Mouse (Mus musculus) small intestine, adult 2 months (tissue): ENCODE measurements around the gene Ssc4d. TPM values are rescaled to one million over a fixed set of nuclear protein-coding genes. Genes with fewer than 3 reads are reported as not detected.
A peak's percentile ranks its signal among the peaks of the same experiment; 100 is the strongest.

Source experiments
- H3K27ac ChIP-seq: fragments of 200-500 bp; 2 replicates; pipeline ENCODE4 v1.5.1; 2012; ENCODE audit warnings: low read depth, low read length, control low read depth, inconsistent platforms; ENCODE audit not compliant: insufficient read depth
- H3K27me3 ChIP-seq: fragments of 200-500 bp; 2 replicates; pipeline ENCODE4 v1.6.1; 2012; ENCODE audit warnings: mild to moderate bottlenecking, moderate library complexity, low read length, inconsistent platforms; ENCODE audit not compliant: control insufficient read depth, insufficient read depth
- H3K36me3 ChIP-seq: fragments of 200-500 bp; 2 replicates; pipeline ENCODE4 v1.6.1; 2012; ENCODE audit warnings: mild to moderate bottlenecking, low read length, control low read depth, inconsistent platforms; ENCODE audit not compliant: control insufficient read depth, insufficient read depth
- H3K4me1 ChIP-seq: fragments of 200-500 bp; 2 replicates; pipeline ENCODE4 v1.6.1; 2012; ENCODE audit warnings: low read length, inconsistent platforms, mixed read lengths; ENCODE audit not compliant: control insufficient read depth, insufficient read depth, insufficient read length
- H3K4me3 ChIP-seq: fragments of 200-500 bp; 2 replicates; pipeline ENCODE4 v1.5.1; 2012; ENCODE audit warnings: low read depth, mild to moderate bottlenecking, control low read depth, inconsistent platforms, low read length, moderate library complexity
- CTCF ChIP-seq: fragments of 200-500 bp; IDR thresholded peaks from 2 replicates; pipeline ENCODE4 v1.5.1; 2012; ENCODE audit warnings: low read depth, mild to moderate bottlenecking, control low read depth, inconsistent platforms, low read length, moderate library complexity, mixed read lengths; ENCODE audit not compliant: insufficient replicate concordance, insufficient read length; ENCODE audit errors: extremely low read depth
- POLR2A ChIP-seq: fragments of 200-500 bp; IDR thresholded peaks from 2 replicates; pipeline ENCODE4 v1.6.1; 2012; ENCODE audit warnings: low read depth, mild to moderate bottlenecking, control low read depth, inconsistent platforms, low read length, moderate library complexity
- WGBS: fragments of 180-500 bp; shearing (Covaris S2); methylation state at CpG from one replicate; pipeline ENCODE4 v1.1.7; 2018; 5-methylcytosine and 5-hydroxymethylcytosine counted together
- polyA plus RNA-seq: library from polyadenylated mRNA; depleted of rRNA; stranded (reverse); fragments of >200 nt; gene quantifications from 2 replicates; pipeline ENCODE4 v1.2.3, GENCODE M21; 2012

Ssc4d gene
- polyA plus RNA-seq, 1 experiment, result 3.9 TPM

DNA sequence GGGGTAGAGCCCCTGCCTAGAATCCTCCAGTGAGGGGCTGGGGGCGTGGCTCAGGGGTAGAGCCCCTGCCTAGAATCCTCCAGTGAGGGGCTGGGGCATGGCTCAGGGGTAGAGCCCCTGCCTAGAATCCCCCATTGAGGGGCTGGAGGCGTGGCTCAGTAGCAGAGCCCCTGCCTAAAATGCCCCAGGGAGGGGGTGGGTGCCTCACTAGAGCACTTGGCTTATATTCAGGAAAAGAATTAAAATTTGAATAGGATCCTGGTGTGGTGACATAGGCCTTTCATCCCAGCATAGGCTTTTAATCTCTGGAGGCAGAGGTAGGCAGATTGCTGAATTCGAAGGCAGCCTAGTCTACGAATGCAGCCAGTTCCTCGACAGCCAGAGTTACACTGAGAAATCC is 5.0 kb upstream of the Ssc4d start:
- Histone ChIP-seq H3K4me1 (no peaks in the 10 kb centered on the region), H3K27ac (no peak overlapping the region), H3K27me3 (no peaks in the 10 kb centered on the region), H3K4me3 (no peak overlapping the region), H3K36me3 (no peaks in the 10 kb centered on the region)
- TF ChIP-seq POLR2A, result no peak
- no peak for TF ChIP-seq CTCF
- WGBS, result 83% methylated on average over 5 of the region's 5 CpGs

DNA sequence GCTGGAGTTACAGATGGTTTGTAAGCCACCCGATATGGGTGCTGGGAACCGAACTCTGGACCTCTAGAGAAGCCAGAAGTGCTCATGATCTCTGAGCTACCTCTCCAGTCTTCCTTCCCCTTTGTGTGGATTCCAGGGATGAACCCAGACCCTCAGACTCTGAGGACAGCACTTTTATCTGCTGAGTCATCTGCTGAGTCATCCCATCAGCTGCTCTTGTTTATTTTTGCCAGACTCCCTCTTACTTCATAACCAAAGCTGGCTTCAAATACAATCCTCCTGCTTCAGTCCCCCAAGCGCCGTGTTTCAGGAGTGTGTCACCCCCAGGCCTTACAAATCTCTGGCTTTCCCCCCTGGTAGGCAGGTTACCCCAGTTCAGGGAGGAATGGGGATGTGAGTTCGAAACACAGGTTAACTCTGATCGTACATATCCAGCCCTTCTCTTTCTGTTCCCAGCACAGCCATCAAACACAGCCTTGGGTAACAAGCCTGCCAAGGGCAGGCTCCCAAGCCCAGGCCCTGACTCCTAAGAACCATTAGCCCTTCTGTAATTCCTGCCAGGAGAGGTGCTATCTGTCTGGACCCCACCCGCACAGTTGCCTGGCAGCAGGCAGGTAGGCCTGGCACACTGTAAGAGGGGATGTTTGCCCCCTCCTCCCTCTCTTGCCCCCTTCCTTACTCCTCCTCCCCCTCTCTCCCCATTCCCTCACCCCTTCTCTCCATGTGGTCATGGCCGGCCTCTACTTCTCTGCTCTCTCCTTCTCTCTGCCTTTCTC is 1.8 kb upstream of the Ssc4d start:
- H3K4me1 ChIP-seq, result no peaks in the 10 kb centered on the region
- H3K27ac ChIP-seq, result no peak overlapping the region
- TF ChIP-seq POLR2A (no peak), CTCF (no peak)
- no peaks in the 10 kb centered on the region for H3K27me3 ChIP-seq
- no peaks in the 10 kb centered on the region for H3K36me3 ChIP-seq
- no peak overlapping the region for H3K4me3 ChIP-seq
- 92% methylated on average over 8 of the region's 8 CpGs for WGBS

DNA sequence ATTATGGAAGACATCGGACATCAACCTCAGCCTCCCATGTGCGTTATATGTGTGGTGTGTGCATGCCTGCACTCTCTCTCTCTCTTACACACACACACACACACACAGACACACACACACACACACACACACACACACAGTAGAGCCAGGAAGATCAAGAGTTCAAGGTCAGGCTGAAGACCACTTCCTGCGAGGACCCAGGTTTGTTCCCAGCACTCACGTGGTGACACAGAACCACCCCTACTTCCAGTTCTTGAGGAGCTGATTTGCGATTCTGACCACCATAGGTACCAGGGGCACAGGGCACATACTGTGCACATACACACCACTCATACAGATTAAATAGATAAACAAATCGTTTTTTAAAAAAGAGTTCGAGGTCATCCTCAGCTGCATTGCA is 2.5 kb downstream of the Ssc4d start:
- 79% methylated on average over 7 of the region's 7 CpGs for WGBS
- no peaks in the 10 kb centered on the region for H3K27me3 ChIP-seq
- no peak overlapping the region for H3K4me3 ChIP-seq
- no peak for TF ChIP-seq CTCF
- H3K36me3 ChIP-seq, result no peaks in the 10 kb centered on the region
- no peaks in the 10 kb centered on the region for H3K4me1 ChIP-seq
- H3K27ac ChIP-seq, result no peak overlapping the region

DNA sequence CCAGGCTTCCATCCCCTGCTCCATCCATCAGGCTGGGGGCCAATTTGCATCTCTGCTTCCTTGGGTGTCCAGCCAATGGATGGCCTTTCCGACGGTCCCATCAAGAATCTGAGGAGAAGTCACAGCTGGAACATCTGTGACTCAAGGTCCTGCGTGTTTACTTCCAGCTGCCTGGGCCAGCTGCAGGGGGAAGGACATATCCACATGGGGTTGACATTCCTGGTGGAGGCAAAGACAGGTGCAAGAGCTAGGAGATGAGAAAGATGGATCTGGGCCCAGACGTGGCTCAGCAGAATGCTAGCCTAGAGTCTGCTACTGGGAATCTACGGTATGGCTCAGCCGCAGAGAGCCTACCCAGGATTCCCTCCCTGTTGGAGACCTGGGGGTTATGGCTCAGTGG is 4.1 kb downstream of the Ssc4d start:
- TF ChIP-seq CTCF, result no peak
- TF ChIP-seq POLR2A, result no peak
- H3K4me3 ChIP-seq, result no peak overlapping the region

DNA sequence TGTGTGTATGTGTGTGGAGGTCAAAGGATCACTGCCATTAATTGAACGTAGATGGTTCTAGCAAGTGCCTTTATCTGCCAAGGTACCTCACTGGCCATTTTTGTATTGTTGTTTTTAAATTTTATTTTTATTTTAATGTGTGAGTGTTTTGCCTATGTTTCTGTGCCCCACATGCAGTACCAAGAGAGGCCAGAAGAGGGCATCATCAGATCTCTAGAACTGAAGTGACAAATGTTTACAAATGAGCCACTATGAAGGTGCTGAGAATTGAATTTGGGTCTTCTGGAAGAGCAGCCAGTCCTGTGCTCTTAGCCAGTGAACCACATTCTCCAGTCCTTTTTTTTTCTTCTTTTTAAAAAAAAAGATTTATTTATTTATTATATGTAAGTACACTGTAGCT is 5.5 kb downstream of the Ssc4d start:
- WGBS, result 70% methylated on average over 1 of the region's 1 CpGs
- Histone ChIP-seq H3K36me3 (no peaks in the 10 kb centered on the region), H3K27me3 (no peaks in the 10 kb centered on the region), H3K4me1 (peaks cover 6% of the 10 kb centered on the region), H3K27ac (no peak overlapping the region), H3K4me3 (no peak overlapping the region)
- TF ChIP-seq CTCF (0 out of 2 replicates have a peak, but pooled peaks have one; percentile 7), POLR2A (no peak)

More for the DNA sequence above, 4.1 kb downstream of the Ssc4d start:
- Histone ChIP-seq H3K27ac (no peak overlapping the region), H3K27me3 (no peaks in the 10 kb centered on the region), H3K36me3 (no peaks in the 10 kb centered on the region), H3K4me1 (peaks cover 6% of the 10 kb centered on the region)
- WGBS, result 65% methylated on average over 6 of the region's 6 CpGs

DNA sequence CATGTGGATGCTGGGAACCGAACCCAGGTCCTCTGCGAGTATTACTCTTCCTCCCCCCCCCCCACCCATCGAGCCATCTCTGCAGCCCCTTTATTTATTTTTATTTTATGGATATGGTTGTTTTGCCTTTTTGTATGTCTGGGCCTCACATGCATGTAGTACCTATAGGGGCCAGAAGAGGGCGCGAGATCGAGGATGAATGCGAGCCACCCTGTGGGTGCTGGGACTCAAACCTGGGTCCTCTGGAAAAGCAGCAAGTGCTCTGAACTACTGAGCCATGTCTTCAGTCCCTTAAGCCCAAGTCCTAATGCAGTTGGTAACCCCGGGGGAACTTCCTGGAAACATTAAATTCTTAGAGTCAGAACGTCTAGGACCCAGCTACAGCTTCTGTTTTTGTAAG is 7.5 kb downstream of the Ssc4d start:
- TF ChIP-seq POLR2A, result no peak
- peak; percentile 61; the same call in 1 of the 2 replicates for TF ChIP-seq CTCF
- peaks cover 11% of the 10 kb centered on the region for H3K4me1 ChIP-seq
- H3K27me3 ChIP-seq, result no peaks in the 10 kb centered on the region
- no peaks in the 10 kb centered on the region for H3K36me3 ChIP-seq
- WGBS, result 60% methylated on average over 9 of the region's 9 CpGs
- no peak overlapping the region for H3K27ac ChIP-seq
- H3K4me3 ChIP-seq, result no peak overlapping the region

DNA sequence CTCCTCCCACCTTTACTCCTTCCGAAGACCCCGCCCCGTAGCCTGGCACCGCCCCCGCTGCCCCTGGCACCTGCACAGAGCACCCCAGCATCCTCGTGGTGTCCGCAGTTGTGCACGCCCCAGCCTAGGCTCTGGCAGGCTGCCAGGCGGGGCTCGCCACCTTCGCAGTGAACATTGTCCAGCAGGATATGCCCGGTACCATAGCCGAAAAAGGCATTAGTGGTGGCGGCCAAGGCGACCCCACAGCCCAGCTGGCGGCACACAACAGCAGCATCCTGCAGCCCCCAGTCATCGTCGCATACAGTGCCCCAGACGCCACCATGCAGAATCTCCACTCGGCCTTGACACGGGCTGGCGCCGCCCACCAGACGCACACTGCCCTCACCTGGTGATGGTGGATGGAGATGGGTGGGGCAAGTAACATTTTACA is 8.8 kb downstream of the Ssc4d start:
- 10% methylated on average over 24 of the region's 24 CpGs for WGBS
- Histone ChIP-seq H3K4me3 (peak overlapping the region; percentile 63), H3K27ac (no peak overlapping the region)

DNA sequence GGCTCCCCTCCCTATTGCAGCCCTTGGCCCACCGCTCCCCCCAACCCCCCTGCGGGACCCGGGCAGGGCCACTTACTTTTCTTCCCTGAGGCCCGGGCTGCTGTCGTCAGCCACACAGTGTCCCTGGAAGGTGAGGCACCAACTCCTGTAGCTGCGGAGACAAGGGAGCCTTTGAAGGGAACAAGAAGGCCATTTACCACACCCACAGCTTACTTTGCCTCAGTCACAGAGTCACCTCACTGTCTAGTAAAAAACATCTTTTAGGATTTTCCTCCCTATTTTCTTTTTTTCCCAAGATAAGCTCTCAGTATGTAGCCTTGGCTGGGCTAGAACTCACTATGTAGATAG is 11.1 kb downstream of the Ssc4d start:
- no peaks in the 10 kb centered on the region for H3K27me3 ChIP-seq
- H3K36me3 ChIP-seq, result no peaks in the 10 kb centered on the region
- peaks cover 17% of the 10 kb centered on the region for H3K4me1 ChIP-seq
- peak overlapping the region; percentile 70 for H3K27ac ChIP-seq
- 4% methylated on average over 6 of the region's 6 CpGs for WGBS
- peak overlapping the region; percentile 64 for H3K4me3 ChIP-seq
- no peak for TF ChIP-seq POLR2A

More for the DNA sequence above, 8.8 kb downstream of the Ssc4d start:
- H3K27me3 ChIP-seq, result no peaks in the 10 kb centered on the region
- no peaks in the 10 kb centered on the region for H3K36me3 ChIP-seq
- TF ChIP-seq POLR2A (no peak), CTCF (no peak)
- H3K4me1 ChIP-seq, result peaks cover 17% of the 10 kb centered on the region
